ENCODE assay signal across 8 mouse cellular contexts in genomic region chr2:109916782-109917495, GRCm38 (mm10). TPM values are rescaled to one million over a fixed set of nuclear protein-coding genes. Genes with fewer than 3 reads are reported as not detected.
DNase-seq lines count a peak whose midpoint lies in the region; ATAC-seq and TF ChIP-seq lines count a peak whose summit lies in the region.

No protein-coding gene starts in this region.

- TF ChIP-seq CTCF in bone marrow macrophage, adult 2 months (IDR thresholded peaks at IDR 0.05; ENCODE audit: low read depth, low read length) = no peak

- TF ChIP-seq POLR2A in bone marrow macrophage, adult 2 months (IDR thresholded peaks at IDR 0.05; ENCODE audit: borderline replicate concordance, low read depth, low read length) = no peak

- WGBS in heart, embryonic 15.5 days = 5% methylated on average over 11 of the region's 11 CpGs
- 1% methylated on average over 11 of the region's 11 CpGs for WGBS in hindbrain, embryonic 10.5 days
- under 1% methylated on average over 11 of the region's 11 CpGs for WGBS in midbrain, embryonic 11.5 days

- H3K36me3 ChIP-seq in heart, embryonic 15.5 days = no peaks in the 10 kb centered on the region
- H3K36me3 ChIP-seq in hindbrain, embryonic 10.5 days = no peaks in the 10 kb centered on the region
- no peaks in the 10 kb centered on the region for H3K36me3 ChIP-seq in midbrain, embryonic 11.5 days (ENCODE audit: control insufficient read depth, insufficient read depth, low read length)

- H3K4me3 ChIP-seq in heart, embryonic 15.5 days = peak overlapping the region; percentile 93
- H3K4me3 ChIP-seq in bone marrow macrophage, adult 2 months (ENCODE audit: insufficient read depth, low read length) = peak overlapping the region; percentile 13; the same call in 1 of the 2 replicates
- peak overlapping the region; percentile 94 for H3K4me3 ChIP-seq in hindbrain, embryonic 10.5 days
- peak overlapping the region; percentile 92 for H3K4me3 ChIP-seq in midbrain, embryonic 11.5 days (ENCODE audit: low read depth, low read length)

- peak overlapping the region; percentile 68 for H3K4me2 ChIP-seq in heart, embryonic 15.5 days
- peak overlapping the region; percentile 88 for H3K4me2 ChIP-seq in midbrain, embryonic 11.5 days

- H3K27me3 ChIP-seq in heart, embryonic 15.5 days = no peaks in the 10 kb centered on the region
- H3K27me3 ChIP-seq in hindbrain, embryonic 10.5 days (ENCODE audit: insufficient read depth, poor library complexity, severe bottlenecking) = no peaks in the 10 kb centered on the region
- H3K27me3 ChIP-seq in midbrain, embryonic 11.5 days (ENCODE audit: control insufficient read depth, insufficient read depth, low read length) = no peaks in the 10 kb centered on the region

- DNase-seq in heart, postnatal 4 days = no peak
- DNase-seq in hindbrain, embryonic 10.5 days (ENCODE audit: low spot score) = no peak
- peak; percentile 95 for DNase-seq in midbrain, embryonic 11.5 days (ENCODE audit: low spot score, missing footprints)
- DNase-seq in thymus, postnatal 4 days = no peak
- no peak for DNase-seq in right cerebral cortex, postnatal 25 days
- DNase-seq in spleen, adult 12 weeks (ENCODE audit: low spot score) = no peak

- no peak overlapping the region for H3K9ac ChIP-seq in heart, embryonic 15.5 days
- H3K9ac ChIP-seq in midbrain, embryonic 11.5 days (ENCODE audit: low read length) = peak overlapping the region; percentile 30

- peaks cover 30% of the 10 kb centered on the region for H3K4me1 ChIP-seq in heart, embryonic 15.5 days (replicated peaks)
- H3K4me1 ChIP-seq in bone marrow macrophage, adult 2 months (ENCODE audit: control insufficient read depth, insufficient read depth, low read length) = peaks cover 2% of the 10 kb centered on the region; the same call in 1 of the 2 replicates
- peaks cover 41% of the 10 kb centered on the region for H3K4me1 ChIP-seq in hindbrain, embryonic 10.5 days (replicated peaks)
- H3K4me1 ChIP-seq in midbrain, embryonic 11.5 days (ENCODE audit: control insufficient read depth, insufficient read depth, low read length) = peaks cover 22% of the 10 kb centered on the region

- no peak for ATAC-seq in heart, embryonic 15.5 days (replicated peaks; ENCODE audit: insufficient number of reproducible peaks, insufficient read depth, low FRiP score, low read depth)
- peak; percentile 22 for ATAC-seq in midbrain, embryonic 11.5 days (ENCODE audit: low FRiP score)

- no peaks in the 10 kb centered on the region for H3K9me3 ChIP-seq in heart, embryonic 15.5 days (replicated peaks)
- H3K9me3 ChIP-seq in hindbrain, embryonic 10.5 days = no peaks in the 10 kb centered on the region; the same call in 1 of the 2 replicates
- H3K9me3 ChIP-seq in midbrain, embryonic 11.5 days (ENCODE audit: control insufficient read depth, low read length) = no peaks in the 10 kb centered on the region; the same call in 1 of the 2 replicates

- H3K27ac ChIP-seq in heart, embryonic 15.5 days = peak overlapping the region; percentile 99
- H3K27ac ChIP-seq in bone marrow macrophage, adult 2 months (ENCODE audit: insufficient read depth, low read depth, low read length) = no peak overlapping the region
- H3K27ac ChIP-seq in hindbrain, embryonic 10.5 days = peak overlapping the region; percentile 98
- no peak overlapping the region; the same call in 1 of the 2 replicates for H3K27ac ChIP-seq in midbrain, embryonic 11.5 days (ENCODE audit: low read depth, low read length)

RNA-seq across cellular contexts. Expression of gene Lgr4, which starts 0.5 kb away (rescaled TPM):
- polyA plus RNA-seq in heart, embryonic 15.5 days (2015; fragmentation: Nextera tagmentation; extraction: Ambion mirVana) = 10.7 and 11.3 TPM in 2 replicates
- total RNA-seq in heart, postnatal 4 days (2021) = 10 to 100 TPM; 44.6 to 49.1 TPM
- 0.21 and 0.43 TPM in 2 replicates for polyA plus RNA-seq in bone marrow macrophage, adult 2 months (2012; ENCODE audit: insufficient read depth, insufficient read length, missing spikeins)
- polyA plus RNA-seq in hindbrain, embryonic 10.5 days (2016; fragmentation: Nextera tagmentation; extraction: Ambion mirVana) = 13.0 TPM in 2 replicates
- 15.8 and 17.6 TPM in 2 replicates for polyA plus RNA-seq in midbrain, embryonic 11.5 days (2014; fragmentation: Nextera tagmentation; extraction: Ambion mirVana)

RNA-seq across cellular contexts. Expression of gene Lin7c, which starts 26.3 kb away (rescaled TPM):
- 37.3 and 37.7 TPM in 2 replicates for polyA plus RNA-seq in heart, embryonic 15.5 days (2015; fragmentation: Nextera tagmentation; extraction: Ambion mirVana)
- 10 to 100 TPM; 55.2 to 57.5 TPM for total RNA-seq in heart, postnatal 4 days (2021)
- 52.3 and 57.9 TPM in 2 replicates for polyA plus RNA-seq in bone marrow macrophage, adult 2 months (2012; ENCODE audit: insufficient read depth, insufficient read length, missing spikeins)
- polyA plus RNA-seq in hindbrain, embryonic 10.5 days (2016; fragmentation: Nextera tagmentation; extraction: Ambion mirVana) = 91.5 and 96.0 TPM in 2 replicates
- 145 and 174 TPM in 2 replicates for polyA plus RNA-seq in midbrain, embryonic 11.5 days (2014; fragmentation: Nextera tagmentation; extraction: Ambion mirVana)

Comparison
In these comparisons a context has a peak if more than half of its experiments do, and no peak if none do; other contexts are left out.
1. H3K27ac ChIP-seq: peak in heart, embryonic 15.5 days (single experiment) and hindbrain, embryonic 10.5 days (single experiment); none in bone marrow macrophage, adult 2 months (single experiment) and midbrain, embryonic 11.5 days (single experiment).
2. H3K4me3 ChIP-seq: peak in every context shown above with its lines; median percentile 94 in hindbrain, embryonic 10.5 days; 93 in heart, embryonic 15.5 days; 92 in midbrain, embryonic 11.5 days; 13 in bone marrow macrophage, adult 2 months.